Mouse (Mus musculus): ENCODE measurements around the gene Car6. TPM values are rescaled to one million over a fixed set of nuclear protein-coding genes. Genes with fewer than 3 reads are reported as not detected.
A peak's percentile ranks its signal among the peaks of the same experiment; 100 is the strongest.

Gene Car6
- polyA plus RNA-seq, 1 experiment, result 52.7 TPM

GRCm38 (mm10) chr4:150198268-150198667, 2.9 kb downstream of the Car6 start:
- H3K36me3 ChIP-seq (ENCODE audit: control insufficient read depth, insufficient read depth), result peaks cover 12% of the 10 kb centered on the region

DNA sequence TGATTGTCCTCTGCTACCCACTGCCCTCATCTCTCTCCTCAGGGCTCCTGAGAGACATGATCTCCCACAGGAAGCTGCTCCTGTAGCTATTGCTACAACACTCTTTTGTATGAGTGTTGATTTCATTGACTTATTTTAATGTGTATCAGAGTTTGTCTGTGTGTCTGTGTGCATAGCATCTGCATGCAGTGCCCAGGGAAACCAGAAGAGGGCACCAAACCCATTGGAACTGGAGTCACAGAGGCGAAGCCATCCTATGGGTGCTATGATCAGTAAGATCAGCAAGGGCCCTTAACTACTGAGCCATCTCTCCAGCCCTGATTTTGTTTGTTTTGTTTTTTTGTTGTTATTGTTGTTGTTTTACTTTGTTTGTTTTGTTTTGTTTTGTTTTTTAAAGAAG, 7.2 kb downstream of the Car6 start:
- Histone ChIP-seq H3K79me2 (ENCODE audit: control insufficient read depth, insufficient read depth) (no peaks in the 10 kb centered on the region), H3K4me3 (no peak overlapping the region)
- TF ChIP-seq CEBPB (IDR thresholded peaks at IDR 0.05; ENCODE audit: insufficient read depth, poor library complexity, severe bottlenecking) (no peak), TCF3 (IDR thresholded peaks at IDR 0.05; ENCODE audit: insufficient read length, low read depth) (no peak), MAX (IDR thresholded peaks at IDR 0.05; ENCODE audit: low read depth) (no peak), SRF (IDR thresholded peaks at IDR 0.05; ENCODE audit: control insufficient read depth, insufficient read length, low read depth) (no peak), POLR2AphosphoS2 (IDR thresholded peaks at IDR 0.05; ENCODE audit: insufficient read length, low read depth) (no peak), E2F4 (IDR thresholded peaks at IDR 0.05; ENCODE audit: insufficient read depth) (no peak), POLR2A (IDR thresholded peaks at IDR 0.05; ENCODE audit: insufficient read length, low read depth) (no peak), MYOG (IDR thresholded peaks at IDR 0.05; ENCODE audit: control insufficient read depth in 1 of 3, insufficient read depth in 1 of 3, insufficient read length in 2 of 3, low read depth in 2 of 3) (no peak)

More at GRCm38 (mm10) chr4:150198268-150198667, 2.9 kb downstream of the Car6 start:
- Histone ChIP-seq H3K79me2 (ENCODE audit: control insufficient read depth, insufficient read depth) (no peaks in the 10 kb centered on the region), H3K4me3 (peak overlapping the region; percentile 84), H3K27me3 (ENCODE audit: control insufficient read depth, insufficient read depth, insufficient read length) (peaks cover 7% of the 10 kb centered on the region), H3K4me2 (ENCODE audit: low read depth) (peak overlapping the region; percentile 66), H3ac (ENCODE audit: control insufficient read depth, insufficient read length) (no peak overlapping the region)
- no peak for TF ChIP-seq MAX (IDR thresholded peaks at IDR 0.05; ENCODE audit: low read depth)
- TF ChIP-seq MYOD1 (IDR thresholded peaks at IDR 0.05; ENCODE audit: control insufficient read depth in 1 of 3, insufficient read length in 2 of 3, low read depth in 2 of 3), result no peak
- TF ChIP-seq TCF12 (IDR thresholded peaks at IDR 0.05; ENCODE audit: insufficient read depth, poor library complexity, severe bottlenecking), result no peak
- no peak for TF ChIP-seq REST (IDR thresholded peaks at IDR 0.05; ENCODE audit: insufficient read depth, insufficient read length)
- TF ChIP-seq MYOG (IDR thresholded peaks at IDR 0.05; ENCODE audit: control insufficient read depth in 1 of 3, insufficient read depth in 1 of 3, insufficient read length in 2 of 3, low read depth in 2 of 3), result no peak
- TF ChIP-seq USF1 (IDR thresholded peaks at IDR 0.05; ENCODE audit: low read depth), result peak; percentile 62
- no peak for TF ChIP-seq E2F4 (IDR thresholded peaks at IDR 0.05; ENCODE audit: insufficient read depth)
- TF ChIP-seq CEBPB (IDR thresholded peaks at IDR 0.05; ENCODE audit: insufficient read depth, poor library complexity, severe bottlenecking), result peak; percentile 78; the same call in 1 of the 2 replicates
- no peak for TF ChIP-seq TCF3 (IDR thresholded peaks at IDR 0.05; ENCODE audit: insufficient read length, low read depth)
- peak; percentile 55 for TF ChIP-seq POLR2A (IDR thresholded peaks at IDR 0.05; ENCODE audit: insufficient read length, low read depth)
- peak; percentile 35 for TF ChIP-seq POLR2AphosphoS2 (IDR thresholded peaks at IDR 0.05; ENCODE audit: insufficient read length, low read depth)
- TF ChIP-seq SRF (IDR thresholded peaks at IDR 0.05; ENCODE audit: control insufficient read depth, insufficient read length, low read depth), result no peak

DNA sequence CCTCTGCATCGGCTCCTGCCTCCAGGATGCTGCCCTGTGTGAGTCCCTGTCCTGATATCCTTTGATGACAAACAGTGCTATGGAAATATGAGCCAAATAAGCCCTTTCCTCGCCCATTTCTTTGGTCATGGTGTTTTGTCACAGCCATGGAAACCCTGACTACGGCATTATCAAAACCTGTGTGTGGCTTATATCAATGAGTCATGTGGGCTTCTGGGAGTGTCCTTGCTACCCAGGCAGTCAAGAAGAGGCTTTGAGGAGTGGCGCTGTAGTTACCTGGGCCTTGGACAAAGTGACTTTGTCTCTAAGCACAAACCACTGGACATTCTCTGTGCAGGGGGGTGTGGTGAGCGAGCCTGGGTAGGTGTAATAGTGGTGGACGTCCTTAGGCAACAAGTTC, 8.9 kb downstream of the Car6 start:
- TF ChIP-seq TCF3 (IDR thresholded peaks at IDR 0.05; ENCODE audit: insufficient read length, low read depth) (no peak), TCF12 (IDR thresholded peaks at IDR 0.05; ENCODE audit: insufficient read depth, poor library complexity, severe bottlenecking) (no peak), POLR2AphosphoS2 (IDR thresholded peaks at IDR 0.05; ENCODE audit: insufficient read length, low read depth) (no peak), MYOG (IDR thresholded peaks at IDR 0.05; ENCODE audit: control insufficient read depth in 1 of 3, insufficient read depth in 1 of 3, insufficient read length in 2 of 3, low read depth in 2 of 3) (no peak), MYOD1 (IDR thresholded peaks at IDR 0.05; ENCODE audit: control insufficient read depth in 1 of 3, insufficient read length in 2 of 3, low read depth in 2 of 3) (no peak), E2F4 (IDR thresholded peaks at IDR 0.05; ENCODE audit: insufficient read depth) (no peak), REST (IDR thresholded peaks at IDR 0.05; ENCODE audit: insufficient read depth, insufficient read length) (no peak), SRF (IDR thresholded peaks at IDR 0.05; ENCODE audit: control insufficient read depth, insufficient read length, low read depth) (no peak), MAX (IDR thresholded peaks at IDR 0.05; ENCODE audit: low read depth) (no peak), USF1 (IDR thresholded peaks at IDR 0.05; ENCODE audit: low read depth) (no peak), CEBPB (IDR thresholded peaks at IDR 0.05; ENCODE audit: insufficient read depth, poor library complexity, severe bottlenecking) (no peak), POLR2A (IDR thresholded peaks at IDR 0.05; ENCODE audit: insufficient read length, low read depth) (no peak)
- H3K79me2 ChIP-seq (ENCODE audit: control insufficient read depth, insufficient read depth), result no peaks in the 10 kb centered on the region
- peaks cover 12% of the 10 kb centered on the region for H3K36me3 ChIP-seq (ENCODE audit: control insufficient read depth, insufficient read depth)
- no peak overlapping the region for H3K4me3 ChIP-seq
- no peak overlapping the region for H3K4me2 ChIP-seq (ENCODE audit: low read depth)
- H3ac ChIP-seq (ENCODE audit: control insufficient read depth, insufficient read length), result no peak overlapping the region
- no peaks in the 10 kb centered on the region for H3K27me3 ChIP-seq (ENCODE audit: control insufficient read depth, insufficient read depth, insufficient read length)

More for the DNA sequence above, 7.2 kb downstream of the Car6 start:
- Histone ChIP-seq H3K36me3 (ENCODE audit: control insufficient read depth, insufficient read depth) (peaks cover 12% of the 10 kb centered on the region), H3ac (ENCODE audit: control insufficient read depth, insufficient read length) (no peak overlapping the region), H3K4me2 (ENCODE audit: low read depth) (no peak overlapping the region), H3K27me3 (ENCODE audit: control insufficient read depth, insufficient read depth, insufficient read length) (no peaks in the 10 kb centered on the region)

DNA sequence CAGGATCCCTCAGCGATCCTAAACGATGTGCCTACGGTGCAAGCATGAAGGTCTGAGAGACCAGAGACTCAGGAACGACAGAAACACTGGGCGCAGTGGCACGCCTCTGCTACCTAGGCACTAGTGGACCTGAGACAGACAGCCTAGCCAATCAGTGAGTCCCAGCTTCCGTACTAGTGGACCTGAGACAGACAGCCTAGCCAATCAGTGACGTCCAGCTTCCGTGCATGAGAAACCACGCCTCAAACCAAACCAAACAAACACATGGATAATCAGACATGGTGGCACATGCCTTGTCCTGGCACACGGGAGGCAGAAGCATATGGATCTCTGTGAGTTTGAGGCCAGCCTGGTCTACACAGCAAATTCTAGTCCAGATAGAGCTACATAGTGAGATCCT, 12.9 kb downstream of the Car6 start:
- H3K27me3 ChIP-seq (ENCODE audit: control insufficient read depth, insufficient read depth, insufficient read length), result no peaks in the 10 kb centered on the region
- no peaks in the 10 kb centered on the region for H3K79me2 ChIP-seq (ENCODE audit: control insufficient read depth, insufficient read depth)
- no peak overlapping the region for H3K4me2 ChIP-seq (ENCODE audit: low read depth)
- no peak for TF ChIP-seq MYOD1 (IDR thresholded peaks at IDR 0.05; ENCODE audit: control insufficient read depth in 1 of 3, insufficient read length in 2 of 3, low read depth in 2 of 3)
- TF ChIP-seq SRF (IDR thresholded peaks at IDR 0.05; ENCODE audit: control insufficient read depth, insufficient read length, low read depth), result no peak
- no peak for TF ChIP-seq TCF12 (IDR thresholded peaks at IDR 0.05; ENCODE audit: insufficient read depth, poor library complexity, severe bottlenecking)
- no peak for TF ChIP-seq POLR2AphosphoS2 (IDR thresholded peaks at IDR 0.05; ENCODE audit: insufficient read length, low read depth)
- TF ChIP-seq POLR2A (IDR thresholded peaks at IDR 0.05; ENCODE audit: insufficient read length, low read depth), result no peak
- TF ChIP-seq MYOG (IDR thresholded peaks at IDR 0.05; ENCODE audit: control insufficient read depth in 1 of 3, insufficient read depth in 1 of 3, insufficient read length in 2 of 3, low read depth in 2 of 3), result no peak
- no peak for TF ChIP-seq REST (IDR thresholded peaks at IDR 0.05; ENCODE audit: insufficient read depth, insufficient read length)
- TF ChIP-seq E2F4 (IDR thresholded peaks at IDR 0.05; ENCODE audit: insufficient read depth), result no peak
- no peak for TF ChIP-seq CEBPB (IDR thresholded peaks at IDR 0.05; ENCODE audit: insufficient read depth, poor library complexity, severe bottlenecking)
- no peak for TF ChIP-seq USF1 (IDR thresholded peaks at IDR 0.05; ENCODE audit: low read depth)
- no peak for TF ChIP-seq MAX (IDR thresholded peaks at IDR 0.05; ENCODE audit: low read depth)
- no peak for TF ChIP-seq TCF3 (IDR thresholded peaks at IDR 0.05; ENCODE audit: insufficient read length, low read depth)
- no peak overlapping the region for H3ac ChIP-seq (ENCODE audit: control insufficient read depth, insufficient read length)
- no peak overlapping the region for H3K4me3 ChIP-seq
- H3K36me3 ChIP-seq (ENCODE audit: control insufficient read depth, insufficient read depth), result no peaks in the 10 kb centered on the region
